Mouse (Mus musculus) hindbrain, embryonic 16.5 days (tissue): Measurements from ENCODE around the gene Tmub2. TPM values are rescaled to one million over a fixed set of nuclear protein-coding genes. Genes with fewer than 3 reads are reported as not detected.

ENCODE experiments used
- ATAC-seq: fragments of 200-750 bp; cut with Nextera tagmentation; 2 replicates; pipeline ENCODE4 v1.8.0; 2017; ENCODE audit warnings: moderate TSS enrichment, moderate library complexity
- H3K27ac ChIP-seq: fragments of 300-500 bp; sonication (generic); 2 replicates; pipeline ENCODE4 v1.5.1; 2014; ENCODE audit warnings: low read depth, mild to moderate bottlenecking, control low read depth, low read length, moderate library complexity
- H3K27me3 ChIP-seq: fragments of 300-500 bp; sonication (generic); replicated peaks from 2 replicates; pipeline ENCODE4 v1.6.1; 2014; ENCODE audit warnings: low read length; ENCODE audit not compliant: control insufficient read depth, insufficient read depth
- H3K36me3 ChIP-seq: fragments of 300-500 bp; sonication (generic); 2 replicates; pipeline ENCODE4 v1.6.1; 2014; ENCODE audit warnings: mild to moderate bottlenecking, low read length, moderate library complexity, mixed read lengths; ENCODE audit not compliant: control insufficient read depth, insufficient read depth
- H3K4me1 ChIP-seq: fragments of 300-500 bp; sonication (generic); 2 replicates; pipeline ENCODE4 v1.6.1; 2014; ENCODE audit warnings: low read depth, low read length; ENCODE audit not compliant: control insufficient read depth, insufficient read depth
- H3K4me2 ChIP-seq: fragments of 300-500 bp; sonication (generic); 2 replicates; pipeline ENCODE4 v1.6.1; 2014; ENCODE audit warnings: mild to moderate bottlenecking, low read length, control low read depth, moderate library complexity
- H3K4me3 ChIP-seq: fragments of 300-500 bp; sonication (generic); 2 replicates; pipeline ENCODE4 v1.5.1; 2014; ENCODE audit warnings: mild to moderate bottlenecking, low read length, control low read depth, moderate library complexity
- H3K9ac ChIP-seq: fragments of 300-500 bp; sonication (generic); 2 replicates; pipeline ENCODE4 v1.6.1; 2014; ENCODE audit warnings: low read depth, mild to moderate bottlenecking, control low read depth, low read length, moderate library complexity
- H3K9me3 ChIP-seq: fragments of 300-500 bp; sonication (generic); 2 replicates; pipeline ENCODE4 v1.6.1; 2014; ENCODE audit warnings: mild to moderate bottlenecking, low read length, moderate library complexity; ENCODE audit not compliant: control insufficient read depth
- WGBS: fragments of 180-500 bp; shearing (Covaris S2); extraction: QIAGEN DNeasy Blood & Tissue Kit; methylation state at CpG from one replicate; pipeline ENCODE4 v1.1.7; 2014; 5-methylcytosine and 5-hydroxymethylcytosine counted together
- polyA plus RNA-seq: library from polyadenylated mRNA; unstranded; fragments of >200 nt; fragmentation: Nextera tagmentation; extraction: Ambion mirVana; gene quantifications from 2 replicates; pipeline ENCODE4 v1.2.1, GENCODE M21; 2015

Gene Tmub2
- polyA plus RNA-seq, 1 experiment from 2014 or later = 81.6 TPM

GRCm38 (mm10) chr11:102317901-102318575, 33.3 kb downstream of the Tmub2 start:
- H3K36me3 ChIP-seq = peaks cover 11% of the 10 kb centered on the region
- peak overlapping the region; percentile 98 for H3K27ac ChIP-seq
- no peaks in the 10 kb centered on the region for H3K9me3 ChIP-seq
- peaks cover 23% of the 10 kb centered on the region for H3K4me1 ChIP-seq
- peak overlapping the region; percentile 91 for H3K4me2 ChIP-seq
- H3K9ac ChIP-seq = peak overlapping the region; percentile 99
- under 1% methylated on average over 40 of the region's 77 CpGs for WGBS
- peak; percentile 35 for ATAC-seq
- peak overlapping the region; percentile 79 for H3K4me3 ChIP-seq
- H3K27me3 ChIP-seq = no peaks in the 10 kb centered on the region

GRCm38 (mm10) chr11:102318576-102319409, 34.1 kb downstream of the Tmub2 start:
- under 1% methylated on average over 72 of the region's 84 CpGs for WGBS
- H3K36me3 ChIP-seq = peaks cover 3% of the 10 kb centered on the region
- H3K4me3 ChIP-seq = peak overlapping the region; percentile 79
- H3K4me2 ChIP-seq = peak overlapping the region; percentile 91
- H3K27me3 ChIP-seq = no peaks in the 10 kb centered on the region
- peak overlapping the region; percentile 98 for H3K27ac ChIP-seq
- ATAC-seq = no peak
- no peaks in the 10 kb centered on the region for H3K9me3 ChIP-seq
- H3K9ac ChIP-seq = peak overlapping the region; percentile 99
- H3K4me1 ChIP-seq = peaks cover 23% of the 10 kb centered on the region

- 0% methylated on average over 25 of the region's 25 CpGs for WGBS
- H3K9me3 ChIP-seq = no peaks in the 10 kb centered on the region
- ATAC-seq = peak; percentile 49
These were observed 34.7 kb downstream of the Tmub2 start, which contains the start of gene Ubtf for GRCm38 (mm10) chr11:102319410-102319792. TSS of gene Ubtf (minus strand) at chr11:102319742.

GRCm38 (mm10) chr11:102319941-102320685, 35.4 kb downstream of the Tmub2 start:
- H3K9me3 ChIP-seq = no peaks in the 10 kb centered on the region
- ATAC-seq = peak; percentile 68
- H3K36me3 ChIP-seq = no peaks in the 10 kb centered on the region
- H3K27me3 ChIP-seq = no peaks in the 10 kb centered on the region
- under 1% methylated on average over 38 of the region's 38 CpGs for WGBS
- H3K4me3 ChIP-seq = peak overlapping the region; percentile 79
- H3K9ac ChIP-seq = peak overlapping the region; percentile 99
- peak overlapping the region; percentile 98 for H3K27ac ChIP-seq
- H3K4me2 ChIP-seq = peak overlapping the region; percentile 91
- peaks cover 23% of the 10 kb centered on the region for H3K4me1 ChIP-seq

More at GRCm38 (mm10) chr11:102319410-102319792, 34.7 kb downstream of the Tmub2 start, which contains the start of gene Ubtf:
- H3K4me3 ChIP-seq = peak within 1 kb of the TSS; percentile 79
- no peaks in the 10 kb centered on the region for H3K36me3 ChIP-seq
- no peaks in the 10 kb centered on the region for H3K27me3 ChIP-seq
- peak within 1 kb of the TSS; percentile 98 for H3K27ac ChIP-seq
- peak within 1 kb of the TSS; percentile 99 for H3K9ac ChIP-seq
- peak within 1 kb of the TSS; percentile 91 for H3K4me2 ChIP-seq
- H3K4me1 ChIP-seq = peaks cover 23% of the 10 kb centered on the region

- no peaks in the 10 kb centered on the region for H3K27me3 ChIP-seq
- peak overlapping the region; percentile 79 for H3K4me3 ChIP-seq
- H3K4me2 ChIP-seq = peak overlapping the region; percentile 91
- peak overlapping the region; percentile 98 for H3K27ac ChIP-seq
- peak overlapping the region; percentile 99 for H3K9ac ChIP-seq
- H3K4me1 ChIP-seq = peaks cover 18% of the 10 kb centered on the region
- no peaks in the 10 kb centered on the region for H3K9me3 ChIP-seq
- no peaks in the 10 kb centered on the region for H3K36me3 ChIP-seq
- peak; percentile 25 for ATAC-seq
- WGBS = 5% methylated on average over 10 of the region's 10 CpGs
These were observed 35.9 kb downstream of the Tmub2 start for GRCm38 (mm10) chr11:102320686-102321005.

- no peak overlapping the region for H3K27ac ChIP-seq
- peaks cover 9% of the 10 kb centered on the region for H3K4me1 ChIP-seq
- ATAC-seq = no peak
- no peaks in the 10 kb centered on the region for H3K9me3 ChIP-seq
- no peak overlapping the region for H3K9ac ChIP-seq
- H3K4me3 ChIP-seq = no peak overlapping the region
- 84% methylated on average over 6 of the region's 6 CpGs for WGBS
- H3K36me3 ChIP-seq = no peaks in the 10 kb centered on the region
- no peaks in the 10 kb centered on the region for H3K27me3 ChIP-seq
- H3K4me2 ChIP-seq = no peak overlapping the region
These were observed 37.2 kb downstream of the Tmub2 start for GRCm38 (mm10) chr11:102321931-102322330.

GRCm38 (mm10) chr11:102323516-102323915, 38.8 kb downstream of the Tmub2 start:
- Histone ChIP-seq H3K36me3 (no peaks in the 10 kb centered on the region), H3K4me2 (no peak overlapping the region), H3K9me3 (no peaks in the 10 kb centered on the region), H3K4me3 (no peak overlapping the region), H3K4me1 (peaks cover 9% of the 10 kb centered on the region), H3K27me3 (no peaks in the 10 kb centered on the region), H3K9ac (no peak overlapping the region), H3K27ac (no peak overlapping the region)
- 85% methylated on average over 1 of the region's 1 CpGs for WGBS
- no peak for ATAC-seq

GRCm38 (mm10) chr11:102327250-102327649, 42.5 kb downstream of the Tmub2 start:
- Histone ChIP-seq H3K9me3 (no peaks in the 10 kb centered on the region), H3K4me3 (no peak overlapping the region), H3K4me2 (no peak overlapping the region), H3K27ac (no peak overlapping the region), H3K4me1 (no peaks in the 10 kb centered on the region), H3K27me3 (no peaks in the 10 kb centered on the region), H3K9ac (no peak overlapping the region), H3K36me3 (no peaks in the 10 kb centered on the region)
- ATAC-seq = no peak
- WGBS = 62% methylated on average over 5 of the region's 5 CpGs

GRCm38 (mm10) chr11:102327839-102328238, 43.1 kb downstream of the Tmub2 start:
- Histone ChIP-seq H3K4me1 (no peaks in the 10 kb centered on the region), H3K4me3 (no peak overlapping the region), H3K9ac (no peak overlapping the region), H3K36me3 (no peaks in the 10 kb centered on the region), H3K4me2 (no peak overlapping the region), H3K27ac (no peak overlapping the region), H3K9me3 (no peaks in the 10 kb centered on the region), H3K27me3 (no peaks in the 10 kb centered on the region)
- WGBS = 91% methylated on average over 7 of the region's 7 CpGs
- ATAC-seq = no peak
